Mouse (Mus musculus) ovary, adult 18-20 months (tissue): ENCODE data around the gene Ahdc1.
A peak's percentile ranks its signal among the peaks of the same experiment; 100 is the strongest.

Source experiments
- DNase-seq: peaks from one replicate; pipeline ENCODE4 v3.0.0; 2022; ENCODE audit warnings: low spot score, mixed read lengths

Ahdc1 gene

GRCm38 (mm10) chr4:133101751-133102150 is 90.7 kb downstream of the Ahdc1 start:
- no peak for DNase-seq

DNA sequence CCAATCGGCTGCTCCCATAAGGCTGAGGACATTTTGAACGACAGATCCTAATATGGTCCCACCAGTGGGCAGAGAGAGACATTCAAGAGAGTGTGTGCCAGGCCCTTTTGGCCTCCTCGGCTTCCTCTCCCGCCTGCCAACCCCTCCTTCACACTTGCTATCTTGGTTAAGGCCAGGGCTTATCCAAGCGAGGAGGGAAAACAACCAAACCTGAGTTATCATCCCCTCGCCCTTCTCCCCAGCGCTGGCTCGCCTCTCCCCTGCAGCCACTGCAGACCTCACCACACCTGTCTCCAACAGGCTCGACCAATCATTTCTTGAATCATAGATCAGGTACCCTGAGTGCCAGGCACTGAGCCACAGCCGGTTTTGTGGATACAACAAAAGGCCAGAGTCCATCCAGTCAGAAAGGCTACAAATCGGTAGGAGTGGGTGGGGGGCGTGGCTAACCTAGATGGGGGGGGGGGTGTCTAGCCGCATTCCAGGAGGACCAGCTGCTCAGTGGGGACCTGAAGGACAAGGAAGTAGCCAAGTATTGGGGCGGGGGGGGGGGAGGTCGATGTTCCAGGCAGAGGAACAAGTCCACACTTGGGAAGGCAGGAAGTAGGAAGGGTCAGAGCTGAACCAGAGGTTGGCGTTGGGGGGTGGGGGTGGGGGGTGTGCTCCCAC is 92.6 kb downstream of the Ahdc1 start:
- no peak for DNase-seq

DNA sequence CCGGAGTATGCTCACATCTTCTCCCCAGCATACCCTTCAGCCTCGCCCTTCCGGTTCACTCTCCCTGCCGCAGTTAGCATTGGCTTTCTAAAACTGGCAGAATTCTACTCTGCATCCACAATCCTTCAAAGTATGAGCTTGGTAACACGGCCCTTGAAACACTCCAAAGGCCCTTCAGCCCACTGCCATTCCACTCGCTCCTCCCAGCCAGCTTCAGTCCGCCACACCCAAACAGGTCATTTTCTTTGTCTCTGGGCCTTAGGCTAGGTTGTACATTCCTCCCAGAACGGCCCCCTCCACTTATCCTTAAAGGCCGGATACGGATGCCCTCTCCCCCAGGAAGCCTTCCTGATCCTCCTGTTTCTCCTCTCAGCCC is 93.1 kb downstream of the Ahdc1 start:
- no peak for DNase-seq

GRCm38 (mm10) chr4:133106691-133107090 is 95.6 kb downstream of the Ahdc1 start:
- DNase-seq = no peak

DNA sequence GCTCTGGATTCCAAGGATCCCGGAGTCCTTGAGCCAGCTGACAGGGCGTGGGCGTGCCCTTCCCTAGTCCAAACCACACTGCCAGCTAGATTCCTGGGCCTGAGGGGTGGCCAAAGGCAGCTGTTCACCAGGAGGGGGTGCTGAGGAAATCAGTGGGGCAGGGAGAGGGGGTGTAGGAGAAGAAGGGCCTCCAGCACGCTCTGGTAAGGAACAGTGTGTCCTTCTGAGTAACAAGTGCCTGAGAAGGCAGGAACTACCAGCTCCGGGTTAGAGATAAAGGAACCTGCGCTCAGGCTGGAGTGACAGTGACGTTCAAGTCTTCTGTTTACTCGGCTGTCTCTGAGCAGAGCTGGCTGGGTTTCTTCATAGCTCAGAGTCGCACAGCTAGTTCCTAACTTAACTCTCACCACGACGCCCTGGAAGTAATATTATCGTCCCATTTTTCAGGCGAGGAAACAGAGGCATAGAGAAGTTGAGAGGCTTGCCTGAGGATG is 96.8 kb downstream of the Ahdc1 start:
- peak; percentile 83 for DNase-seq

DNA sequence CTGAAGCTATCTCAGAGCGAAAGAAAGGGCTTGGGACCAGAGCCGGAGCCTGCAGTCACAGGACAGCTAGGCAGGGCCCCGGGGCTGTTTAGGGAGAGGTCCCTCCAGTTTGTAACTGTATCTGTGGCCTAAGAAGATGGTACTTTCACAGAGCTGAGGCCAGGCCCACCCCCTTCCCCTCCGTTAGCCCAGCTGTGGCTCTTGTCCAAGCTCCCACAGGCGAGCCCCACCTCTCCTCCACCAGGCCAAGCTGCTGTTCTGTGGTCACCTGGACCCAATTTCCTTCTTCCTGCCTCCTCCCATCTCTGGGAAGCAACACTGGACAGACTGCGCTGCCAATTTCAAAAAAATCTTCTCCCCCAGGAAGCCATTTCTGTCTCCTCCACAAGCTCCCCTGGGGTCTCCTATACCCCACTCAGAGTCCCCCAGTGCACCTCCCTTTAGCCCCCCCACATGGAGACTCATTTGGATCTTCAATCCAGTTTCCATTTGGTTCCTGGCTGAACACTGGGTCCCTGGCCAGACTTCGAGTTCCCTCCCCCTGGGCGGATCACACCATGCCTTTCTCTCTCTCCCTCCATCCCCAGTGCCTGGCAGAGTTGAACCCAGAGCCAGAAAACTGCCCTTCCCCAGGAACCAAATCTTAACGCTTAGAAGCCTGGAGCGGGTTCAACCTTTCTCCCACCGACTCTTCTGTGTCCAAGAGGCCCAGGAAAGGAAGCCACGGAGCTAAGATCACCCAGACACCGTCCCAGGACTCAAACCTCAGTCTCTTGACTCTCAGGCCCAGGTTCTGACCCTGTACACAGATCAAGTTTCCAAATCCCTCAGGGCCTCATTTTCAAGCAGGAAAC is 97.6 kb downstream of the Ahdc1 start:
- no peak for DNase-seq

DNA sequence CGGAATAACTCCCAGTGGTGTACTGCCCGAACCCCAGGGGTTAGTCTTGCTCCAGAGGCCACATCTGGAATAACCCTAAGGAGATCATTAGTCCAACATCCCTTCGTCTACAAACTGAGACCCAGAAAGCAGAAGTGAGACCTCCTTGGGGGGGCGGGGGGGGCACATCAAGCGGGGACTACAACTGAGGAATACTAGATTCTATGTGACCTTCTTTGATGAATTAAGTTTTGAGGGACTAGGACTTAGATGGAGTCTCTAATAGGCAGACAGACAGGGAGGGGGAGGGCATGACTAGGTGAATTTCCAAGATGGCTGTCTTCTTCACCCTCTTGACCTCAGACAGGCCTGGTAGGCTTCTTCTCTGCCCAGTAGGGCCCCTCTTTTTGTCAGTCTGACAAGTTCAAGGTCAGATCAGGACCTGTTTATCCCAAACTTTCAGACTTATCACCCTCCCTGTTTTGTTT is 98.3 kb downstream of the Ahdc1 start:
- no peak for DNase-seq

GRCm38 (mm10) chr4:133112175-133112838 is 101.2 kb downstream of the Ahdc1 start:
- no peak for DNase-seq

DNA sequence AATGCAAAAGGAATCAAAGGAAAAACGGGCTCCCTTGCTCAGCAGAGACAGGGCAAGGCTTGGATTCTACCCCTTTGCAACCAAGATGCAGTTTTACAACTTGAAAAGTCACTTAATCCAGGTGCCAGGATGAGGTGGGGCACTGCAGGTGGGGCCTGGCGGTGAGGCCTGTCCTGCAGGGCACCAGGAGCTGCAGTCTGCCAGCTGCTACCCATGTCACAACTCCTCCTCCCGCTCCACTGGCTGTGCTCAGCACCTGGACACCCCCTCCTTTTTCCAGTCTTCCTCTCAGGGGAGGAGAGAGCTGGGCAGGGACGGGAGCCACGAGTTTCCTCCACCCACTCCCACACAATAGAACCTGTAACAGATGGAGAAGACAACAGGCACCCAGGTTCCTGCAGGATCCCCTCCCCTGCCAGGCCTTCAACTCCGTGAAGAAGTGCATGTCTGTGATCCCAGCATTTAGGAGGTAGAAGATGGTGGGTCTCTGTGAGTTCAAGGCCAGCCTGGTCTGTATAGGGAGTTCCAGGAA is 102.4 kb downstream of the Ahdc1 start:
- DNase-seq = no peak

DNA sequence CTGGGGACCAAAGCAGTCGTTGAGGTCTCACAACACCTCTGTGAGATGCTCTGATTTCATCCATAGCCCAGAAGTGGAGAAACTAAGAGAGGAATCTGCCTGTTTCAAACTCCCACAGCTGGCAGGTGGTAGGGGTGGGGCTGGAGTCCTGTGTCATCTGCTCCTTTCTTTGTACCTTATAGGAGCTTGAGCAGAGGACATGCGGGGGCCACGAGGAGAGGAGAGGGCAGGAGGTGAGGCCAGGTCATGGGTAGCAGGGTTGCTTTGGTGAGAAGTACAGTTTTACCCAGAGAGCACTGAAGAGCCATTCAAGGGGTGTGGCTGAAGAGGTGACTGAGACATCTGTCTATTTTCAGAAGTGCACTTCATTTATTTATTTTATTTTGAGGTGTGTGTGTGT is 103.7 kb downstream of the Ahdc1 start:
- no peak for DNase-seq

- DNase-seq = no peak
Observed at GRCm38 (mm10) chr4:133115721-133116429, 104.8 kb downstream of the Ahdc1 start.

DNA sequence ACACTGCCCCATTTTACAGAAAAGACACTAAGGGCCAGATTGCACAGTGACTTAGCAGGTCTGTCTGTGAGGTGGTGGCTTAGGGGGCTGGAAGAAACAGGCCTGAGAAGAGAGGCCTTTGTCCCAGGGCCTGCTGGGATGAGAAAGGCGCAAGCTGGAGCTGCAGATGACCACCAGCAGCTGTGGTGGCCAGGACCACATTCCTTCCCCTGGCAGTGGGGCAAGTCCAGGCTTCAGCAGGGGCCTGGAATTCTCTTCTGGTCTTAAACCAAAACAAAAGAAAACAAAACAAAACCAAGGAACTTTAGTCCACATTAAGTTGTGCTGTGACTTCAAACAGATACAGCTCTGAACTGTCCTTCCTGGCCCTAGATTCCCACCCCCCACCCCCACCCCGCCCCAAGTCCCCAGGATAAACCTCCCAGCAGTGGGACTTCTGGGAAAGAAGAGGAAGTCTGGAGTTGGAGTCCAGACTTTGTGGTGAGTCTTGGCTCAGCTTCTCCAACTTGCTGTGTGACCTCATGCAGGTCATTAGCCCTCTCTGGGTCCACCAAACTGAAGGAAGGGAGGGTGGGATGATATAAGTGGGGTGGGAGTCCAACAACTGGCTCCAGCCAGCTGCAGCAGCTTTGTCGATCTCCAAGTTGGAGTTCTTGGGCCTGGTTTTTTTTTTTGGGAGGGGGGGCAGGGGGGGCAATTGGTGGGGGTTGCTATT is 105.9 kb downstream of the Ahdc1 start:
- DNase-seq = no peak

- DNase-seq = peak; percentile 86
Observed at GRCm38 (mm10) chr4:133117556-133118411, 106.7 kb downstream of the Ahdc1 start.

GRCm38 (mm10) chr4:133118775-133119375 is 107.8 kb downstream of the Ahdc1 start:
- peak; percentile 67 for DNase-seq

DNA sequence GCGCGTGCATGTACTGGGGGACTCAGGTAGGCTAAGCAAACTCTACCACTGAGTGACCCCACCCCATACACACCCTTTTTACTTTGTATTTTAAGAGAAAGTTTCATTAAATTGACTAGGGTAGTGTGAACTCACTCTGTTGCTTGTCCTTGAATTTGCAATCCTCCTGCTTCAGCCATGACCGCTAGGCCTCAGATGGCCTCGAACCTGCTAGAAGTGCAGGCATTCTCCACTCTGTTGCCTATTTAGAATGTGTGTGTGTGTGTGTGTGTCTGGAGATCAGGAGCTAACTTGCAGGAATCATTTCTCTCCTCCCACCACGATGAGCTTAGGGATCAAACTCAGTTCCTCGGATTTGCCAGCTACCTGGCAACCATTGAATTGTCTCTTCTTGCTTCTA is 108.5 kb downstream of the Ahdc1 start:
- no peak for DNase-seq

DNA sequence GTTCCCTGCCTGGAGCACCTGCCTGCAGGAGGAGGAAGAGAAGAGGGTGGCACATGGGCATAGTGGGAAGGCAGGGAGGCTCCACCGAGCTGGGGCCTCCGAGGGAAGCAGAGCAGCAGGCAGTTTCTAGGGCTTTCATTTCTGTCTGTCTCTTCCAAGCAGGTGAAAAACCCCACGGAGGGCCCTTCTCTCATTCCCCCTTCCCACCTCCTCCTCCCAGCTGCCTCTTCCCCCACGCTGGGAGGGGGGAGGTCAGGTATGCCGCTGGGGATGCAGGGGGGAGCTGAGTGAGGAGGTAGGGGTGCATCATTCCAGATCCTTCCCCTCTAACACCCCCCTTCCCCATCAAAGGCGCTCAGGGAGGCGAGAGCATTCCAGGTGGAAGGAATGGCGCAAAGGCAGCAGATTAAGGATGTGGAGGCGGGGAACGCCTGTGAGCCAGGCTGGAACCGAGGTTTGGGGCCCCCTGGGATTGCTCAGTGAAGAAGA is 109.8 kb downstream of the Ahdc1 start:
- DNase-seq = no peak

DNA sequence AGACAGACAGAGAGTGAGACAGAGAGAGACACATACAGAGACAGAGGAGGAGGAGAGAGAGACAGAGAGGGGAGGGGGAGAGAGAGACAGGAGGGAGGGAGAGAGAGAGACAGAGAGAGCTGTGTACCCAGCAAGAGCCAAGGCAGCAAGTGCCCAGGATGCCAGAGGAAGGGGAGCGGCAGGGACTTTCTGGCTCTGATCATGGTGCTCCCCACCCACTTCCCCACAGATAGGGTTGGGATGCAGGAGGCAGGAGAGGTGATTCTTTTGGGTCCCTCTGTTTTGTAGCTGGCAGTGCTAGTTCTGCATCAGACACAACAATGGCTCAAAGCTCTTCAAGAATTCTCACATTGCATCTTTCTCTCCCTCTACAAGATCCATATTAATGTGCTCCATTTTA is 110.4 kb downstream of the Ahdc1 start:
- DNase-seq = no peak

DNA sequence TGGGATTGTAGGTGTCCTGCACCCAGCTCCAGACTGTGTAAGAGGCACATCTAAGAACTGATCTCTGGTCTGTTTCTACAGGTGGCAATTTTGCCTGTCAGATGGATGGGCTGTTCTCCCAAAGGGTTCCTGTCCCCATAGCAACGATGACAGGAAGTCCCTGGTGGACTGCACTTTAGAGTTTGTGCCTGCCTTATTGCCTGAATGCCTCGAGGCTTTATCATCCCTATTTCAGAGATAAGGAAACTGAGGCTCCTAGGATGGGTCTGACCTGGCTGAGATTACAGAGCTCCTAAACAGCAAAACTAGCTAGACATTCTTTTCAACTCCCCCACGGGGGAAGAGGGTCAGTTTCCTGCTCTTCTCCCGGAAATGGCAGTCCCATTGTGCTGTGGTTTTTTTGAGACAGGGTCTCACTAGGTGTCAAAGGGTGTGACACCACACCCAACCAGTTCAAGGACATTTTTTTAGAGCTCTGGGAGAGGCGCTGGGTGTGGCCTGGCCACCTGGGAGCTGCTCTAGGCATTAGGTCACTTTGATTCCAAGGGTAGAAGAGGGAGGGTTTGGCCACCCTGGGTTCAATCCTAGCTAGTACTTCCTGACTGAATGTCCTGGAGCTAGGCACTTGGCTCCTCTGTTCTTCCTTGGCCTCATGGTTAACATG is 111.0 kb downstream of the Ahdc1 start:
- DNase-seq = no peak

- DNase-seq = no peak
Observed at GRCm38 (mm10) chr4:133127079-133127478, 116.0 kb downstream of the Ahdc1 start.
